Comparison of ENCODE assay signal across 7 mouse cellular contexts in the genomic region with DNA sequence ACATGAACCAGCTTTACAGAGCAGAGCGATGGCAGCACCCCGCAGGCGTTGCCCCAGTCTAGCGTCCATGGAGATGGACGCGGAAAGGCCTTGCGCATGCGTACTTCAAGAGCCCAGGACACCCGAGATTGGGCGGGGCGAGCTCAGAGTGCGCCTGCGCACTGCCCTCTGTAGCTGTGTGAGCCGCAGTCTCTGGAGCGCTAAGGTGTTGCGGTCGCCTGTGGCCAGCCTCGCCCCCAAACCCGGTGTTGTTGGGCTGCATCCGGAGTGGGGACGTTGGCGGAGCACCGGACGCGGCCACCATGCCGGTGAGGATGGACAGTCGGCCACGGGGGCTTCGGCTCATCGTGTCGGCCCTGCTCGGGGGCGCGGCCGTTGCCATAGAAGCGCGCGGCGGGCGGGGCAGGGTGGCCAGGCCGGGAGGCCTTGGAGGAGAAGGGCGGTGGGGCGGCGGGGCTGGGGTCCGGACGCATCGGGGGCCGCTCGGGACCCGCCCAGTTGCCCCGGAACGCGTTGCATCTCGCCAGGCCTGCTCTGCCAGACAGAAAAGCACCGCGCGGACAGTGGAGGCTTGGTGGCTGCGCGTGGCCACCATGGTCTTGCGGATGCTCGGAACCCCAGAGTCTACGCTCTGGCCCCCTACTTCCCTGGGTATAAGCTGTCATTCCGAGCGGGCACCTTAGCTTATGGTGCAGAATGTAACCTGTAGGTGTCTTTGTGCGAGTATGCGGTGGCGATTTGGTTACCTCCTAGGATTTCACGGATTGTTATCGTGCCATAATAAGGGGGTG. TPM values are rescaled to one million over a fixed set of nuclear protein-coding genes. Genes with fewer than 3 reads are reported as not detected.
A peak's percentile ranks its signal among the peaks of the same experiment; 100 is the strongest.
DNase-seq lines count a peak whose midpoint lies in the region; ATAC-seq lines count a peak whose summit lies in the region.

A gene (plus strand): TSS at position 156 of the 791 bp plus-strand sequence.

- no peaks in the 10 kb centered on the region for H3K36me3 ChIP-seq in intestine, embryonic 16.5 days (ENCODE audit: control insufficient read depth, insufficient read depth, low read length)
- H3K36me3 ChIP-seq in midbrain, embryonic 11.5 days (ENCODE audit: control insufficient read depth, insufficient read depth, low read length), result no peaks in the 10 kb centered on the region

- H3K4me1 ChIP-seq in intestine, embryonic 16.5 days (ENCODE audit: control insufficient read depth, insufficient read depth, low read length), result peaks cover 11% of the 10 kb centered on the region
- H3K4me1 ChIP-seq in midbrain, embryonic 11.5 days (ENCODE audit: control insufficient read depth, insufficient read depth, low read length), result peaks cover 2% of the 10 kb centered on the region

- no peaks in the 10 kb centered on the region for H3K9me3 ChIP-seq in intestine, embryonic 16.5 days (ENCODE audit: control insufficient read depth, low read length)
- H3K9me3 ChIP-seq in midbrain, embryonic 11.5 days (ENCODE audit: control insufficient read depth, low read length), result no peaks in the 10 kb centered on the region

- peak within 1 kb of the TSS; percentile 88 for H3K9ac ChIP-seq in intestine, embryonic 16.5 days (ENCODE audit: low read depth, low read length)
- H3K9ac ChIP-seq in midbrain, embryonic 11.5 days (ENCODE audit: low read length), result peak within 1 kb of the TSS; percentile 78

- peak; percentile 98 for ATAC-seq in intestine, embryonic 16.5 days
- peak; percentile 97 for ATAC-seq in midbrain, embryonic 11.5 days (ENCODE audit: low FRiP score)

- H3K4me3 ChIP-seq in intestine, embryonic 16.5 days (ENCODE audit: low read length), result peak within 1 kb of the TSS; percentile 97
- H3K4me3 ChIP-seq in midbrain, embryonic 11.5 days (ENCODE audit: low read depth, low read length), result peak within 1 kb of the TSS; percentile 86

- peak; percentile 94 for DNase-seq in adrenal gland, adult 8-10 months
- peak; percentile 95 for DNase-seq in embryo, embryonic 9.5 days (ENCODE audit: extremely low spot score)
- DNase-seq in gastrocnemius, postnatal 4 days (ENCODE audit: low spot score in 2 of 2), result peak; percentile 82 to 92
- DNase-seq in left cerebral cortex, postnatal 36 days (ENCODE audit: low spot score in 2 of 2), result peak; percentile 94 to 96
- peak; percentile 100 for DNase-seq in midbrain, embryonic 11.5 days (ENCODE audit: low spot score, missing footprints)
- peak; percentile 97 for DNase-seq in skeletal muscle tissue, adult 2 months (ENCODE audit: low read depth, low spot score)

- peak within 1 kb of the TSS; percentile 91 for H3K4me2 ChIP-seq in intestine, embryonic 16.5 days (ENCODE audit: low read depth, low read length)
- H3K4me2 ChIP-seq in midbrain, embryonic 11.5 days, result peak within 1 kb of the TSS; percentile 73

- 1% methylated on average over 66 of the region's 69 CpGs for WGBS in intestine, embryonic 16.5 days
- WGBS in midbrain, embryonic 11.5 days, result under 1% methylated on average over 69 of the region's 69 CpGs

- H3K27ac ChIP-seq in intestine, embryonic 16.5 days (ENCODE audit: low read length), result no peak within 1 kb of the TSS
- peak within 1 kb of the TSS; percentile 76 for H3K27ac ChIP-seq in midbrain, embryonic 11.5 days (ENCODE audit: low read depth, low read length)

- H3K27me3 ChIP-seq in intestine, embryonic 16.5 days (replicated peaks; ENCODE audit: control insufficient read depth, insufficient read depth, low read length), result no peaks in the 10 kb centered on the region
- H3K27me3 ChIP-seq in midbrain, embryonic 11.5 days (ENCODE audit: control insufficient read depth, insufficient read depth, low read length), result no peaks in the 10 kb centered on the region

- intact Hi-C loops in left cerebral cortex, postnatal 36 days (cut with DNase I), result loop anchor here (5.0 kb wide), 1 partner anchor 95 kb away; a partner anchor contains a TSS

RNA-seq across cellular contexts. Expression of the gene that starts here (rescaled TPM):
- total RNA-seq in adrenal gland, adult 8-10 months (2022), result 10 to 100 TPM; 28.4 to 36.3 (median 31.1) TPM
- 10 to 100 TPM; 15.9 to 18.2 TPM for total RNA-seq in gastrocnemius, postnatal 4 days (2021)
- 35.0 and 42.3 TPM in 2 replicates for polyA plus RNA-seq in intestine, embryonic 16.5 days (2015; fragmentation: Nextera tagmentation; extraction: Ambion mirVana)
- 100 to 1,000 TPM; 115 to 130 TPM for total RNA-seq in left cerebral cortex, postnatal 36 days (2021)
- 87.9 and 96.4 TPM in 2 replicates for polyA plus RNA-seq in midbrain, embryonic 11.5 days (2014; fragmentation: Nextera tagmentation; extraction: Ambion mirVana)
